Mouse (Mus musculus) hindbrain, embryonic 13.5 days (tissue): ENCODE results near the gene Dlk2. TPM values are rescaled to one million over a fixed set of nuclear protein-coding genes. Genes with fewer than 3 reads are reported as not detected.

ENCODE experiments used
- ATAC-seq: fragments of 200-750 bp; cut with Nextera tagmentation; 2 replicates; pipeline ENCODE4 v1.8.0; 2017; ENCODE audit warnings: moderate TSS enrichment; ENCODE audit not compliant: low FRiP score
- H3K27ac ChIP-seq: fragments of 300-500 bp; sonication (generic); 2 replicates; pipeline ENCODE4 v1.5.1; 2015; ENCODE audit warnings: inconsistent platforms, mild to moderate bottlenecking, moderate library complexity
- H3K27me3 ChIP-seq: fragments of 300-500 bp; sonication (generic); 2 replicates; pipeline ENCODE4 v1.6.1; 2015; ENCODE audit warnings: mild to moderate bottlenecking, inconsistent platforms
- H3K36me3 ChIP-seq: fragments of 300-500 bp; sonication (generic); 2 replicates; pipeline ENCODE4 v1.6.1; 2015; ENCODE audit warnings: mild to moderate bottlenecking, inconsistent platforms
- H3K4me1 ChIP-seq: fragments of 300-500 bp; sonication (generic); replicated peaks from 2 replicates; pipeline ENCODE4 v1.6.1; 2015; ENCODE audit warnings: inconsistent platforms
- H3K4me2 ChIP-seq: fragments of 300-500 bp; sonication (generic); 2 replicates; pipeline ENCODE4 v1.6.1; 2015; ENCODE audit warnings: inconsistent platforms, mild to moderate bottlenecking, moderate library complexity
- H3K4me3 ChIP-seq: fragments of 300-500 bp; sonication (generic); 2 replicates; pipeline ENCODE4 v1.5.1; 2015; ENCODE audit warnings: mild to moderate bottlenecking, inconsistent platforms
- H3K9ac ChIP-seq: fragments of 300-500 bp; sonication (generic); 2 replicates; pipeline ENCODE4 v1.6.1; 2015; ENCODE audit warnings: mild to moderate bottlenecking, inconsistent platforms
- H3K9me3 ChIP-seq: fragments of 300-500 bp; sonication (generic); 2 replicates; pipeline ENCODE4 v1.6.1; 2016; ENCODE audit warnings: inconsistent platforms
- WGBS: fragments of 180-500 bp; shearing (Covaris S2); methylation state at CpG from one replicate; pipeline ENCODE4 v1.1.7; 2015; 5-methylcytosine and 5-hydroxymethylcytosine counted together
- polyA plus RNA-seq: library from polyadenylated mRNA; unstranded; fragments of >200 nt; fragmentation: Nextera tagmentation; extraction: Ambion mirVana; gene quantifications from 2 replicates; pipeline ENCODE4 v1.2.1, GENCODE M21; 2015

Dlk2 gene
- polyA plus RNA-seq, 1 experiment from 2014 or later = 9.5 TPM

GRCm38 (mm10) chr17:46262201-46262694 is 35.0 kb upstream of the Dlk2 start:
- WGBS = 91% methylated on average over 5 of the region's 5 CpGs
- Histone ChIP-seq H3K4me2 (no peak overlapping the region), H3K27me3 (no peaks in the 10 kb centered on the region), H3K4me1 (0 out of 2 replicates have a peak, but pooled peaks cover 3% of the 10 kb centered on the region), H3K9me3 (no peaks in the 10 kb centered on the region), H3K4me3 (no peak overlapping the region), H3K9ac (0 out of 2 replicates have a peak overlapping the region, but pooled peaks have one; percentile 8), H3K27ac (no peak overlapping the region), H3K36me3 (peaks cover 80% of the 10 kb centered on the region)
- ATAC-seq = no peak

GRCm38 (mm10) chr17:46265502-46265901 is 31.7 kb upstream of the Dlk2 start:
- 83% methylated on average over 12 of the region's 12 CpGs for WGBS
- no peak overlapping the region for H3K27ac ChIP-seq
- peaks cover 58% of the 10 kb centered on the region for H3K36me3 ChIP-seq
- no peak overlapping the region for H3K4me3 ChIP-seq
- H3K27me3 ChIP-seq = no peaks in the 10 kb centered on the region
- H3K9me3 ChIP-seq = no peaks in the 10 kb centered on the region
- no peak for ATAC-seq
- H3K4me1 ChIP-seq = 0 out of 2 replicates have a peak, but pooled peaks cover 3% of the 10 kb centered on the region
- no peak overlapping the region for H3K9ac ChIP-seq
- H3K4me2 ChIP-seq = no peak overlapping the region

- Histone ChIP-seq H3K9ac (peak overlapping the region; percentile 39; the same call in 1 of the 2 replicates), H3K36me3 (peaks cover 58% of the 10 kb centered on the region), H3K9me3 (no peaks in the 10 kb centered on the region), H3K4me3 (no peak overlapping the region), H3K27ac (no peak overlapping the region), H3K27me3 (no peaks in the 10 kb centered on the region), H3K4me2 (no peak overlapping the region), H3K4me1 (0 out of 2 replicates have a peak, but pooled peaks cover 3% of the 10 kb centered on the region)
- WGBS = 32% methylated on average over 14 of the region's 14 CpGs
- peak; percentile 50; the same call in 1 of the 2 replicates for ATAC-seq
These were observed 31.2 kb upstream of the Dlk2 start for GRCm38 (mm10) chr17:46265918-46266618.

GRCm38 (mm10) chr17:46266986-46267385 is 30.2 kb upstream of the Dlk2 start:
- Histone ChIP-seq H3K36me3 (peaks cover 56% of the 10 kb centered on the region), H3K4me1 (0 out of 2 replicates have a peak, but pooled peaks cover 3% of the 10 kb centered on the region), H3K4me2 (no peak overlapping the region), H3K27me3 (no peaks in the 10 kb centered on the region), H3K4me3 (no peak overlapping the region), H3K9me3 (no peaks in the 10 kb centered on the region), H3K9ac (peak overlapping the region; percentile 39), H3K27ac (no peak overlapping the region)
- ATAC-seq = no peak
- 61% methylated on average over 6 of the region's 6 CpGs for WGBS

GRCm38 (mm10) chr17:46267511-46267910 is 29.7 kb upstream of the Dlk2 start:
- Histone ChIP-seq H3K9me3 (no peaks in the 10 kb centered on the region), H3K36me3 (peaks cover 51% of the 10 kb centered on the region), H3K4me2 (no peak overlapping the region), H3K9ac (no peak overlapping the region), H3K4me1 (0 out of 2 replicates have a peak, but pooled peaks cover 3% of the 10 kb centered on the region), H3K27ac (no peak overlapping the region), H3K4me3 (no peak overlapping the region), H3K27me3 (no peaks in the 10 kb centered on the region)
- 90% methylated on average over 7 of the region's 7 CpGs for WGBS
- no peak for ATAC-seq

GRCm38 (mm10) chr17:46268026-46268720 is 29.0 kb upstream of the Dlk2 start:
- Histone ChIP-seq H3K27me3 (no peaks in the 10 kb centered on the region), H3K4me3 (no peak overlapping the region), H3K4me2 (no peak overlapping the region), H3K4me1 (0 out of 2 replicates have a peak, but pooled peaks cover 3% of the 10 kb centered on the region), H3K27ac (no peak overlapping the region), H3K36me3 (peaks cover 44% of the 10 kb centered on the region), H3K9me3 (no peaks in the 10 kb centered on the region), H3K9ac (0 out of 2 replicates have a peak overlapping the region, but pooled peaks have one; percentile 2)
- no peak for ATAC-seq
- 73% methylated on average over 10 of the region's 10 CpGs for WGBS

GRCm38 (mm10) chr17:46269771-46270534 is 27.3 kb upstream of the Dlk2 start:
- H3K36me3 ChIP-seq = peaks cover 39% of the 10 kb centered on the region
- H3K27ac ChIP-seq = no peak overlapping the region
- H3K4me2 ChIP-seq = no peak overlapping the region
- H3K9ac ChIP-seq = peak overlapping the region; percentile 39
- 87% methylated on average over 19 of the region's 19 CpGs for WGBS
- no peaks in the 10 kb centered on the region for H3K27me3 ChIP-seq
- H3K9me3 ChIP-seq = no peaks in the 10 kb centered on the region
- 0 out of 2 replicates have a peak, but pooled peaks cover 5% of the 10 kb centered on the region for H3K4me1 ChIP-seq
- no peak overlapping the region for H3K4me3 ChIP-seq
- no peak for ATAC-seq

- 84% methylated on average over 2 of the region's 2 CpGs for WGBS
- Histone ChIP-seq H3K9me3 (no peaks in the 10 kb centered on the region), H3K4me1 (0 out of 2 replicates have a peak, but pooled peaks cover 3% of the 10 kb centered on the region), H3K27ac (no peak overlapping the region), H3K4me3 (no peak overlapping the region), H3K36me3 (peaks cover 36% of the 10 kb centered on the region), H3K27me3 (no peaks in the 10 kb centered on the region), H3K4me2 (no peak overlapping the region), H3K9ac (no peak overlapping the region)
- ATAC-seq = no peak
These were observed 25.2 kb upstream of the Dlk2 start for GRCm38 (mm10) chr17:46272058-46272457.

- H3K27me3 ChIP-seq = no peaks in the 10 kb centered on the region
- 92% methylated on average over 5 of the region's 5 CpGs for WGBS
- H3K4me1 ChIP-seq = 0 out of 2 replicates have a peak, but pooled peaks cover 3% of the 10 kb centered on the region
- no peak for ATAC-seq
- no peak overlapping the region for H3K4me2 ChIP-seq
- no peak overlapping the region for H3K27ac ChIP-seq
- H3K36me3 ChIP-seq = peaks cover 41% of the 10 kb centered on the region
- H3K9me3 ChIP-seq = no peaks in the 10 kb centered on the region
- no peak overlapping the region for H3K9ac ChIP-seq
- H3K4me3 ChIP-seq = no peak overlapping the region
These were observed 24.5 kb upstream of the Dlk2 start for GRCm38 (mm10) chr17:46272675-46273074.

- H3K4me1 ChIP-seq = 0 out of 2 replicates have a peak, but pooled peaks cover 3% of the 10 kb centered on the region
- no peak overlapping the region for H3K4me2 ChIP-seq
- H3K4me3 ChIP-seq = no peak overlapping the region
- 79% methylated on average over 1 of the region's 1 CpGs for WGBS
- no peak overlapping the region for H3K27ac ChIP-seq
- ATAC-seq = no peak
- peaks cover 48% of the 10 kb centered on the region for H3K36me3 ChIP-seq
- no peaks in the 10 kb centered on the region for H3K9me3 ChIP-seq
- H3K27me3 ChIP-seq = no peaks in the 10 kb centered on the region
- H3K9ac ChIP-seq = no peak overlapping the region
These were observed 23.4 kb upstream of the Dlk2 start for GRCm38 (mm10) chr17:46273803-46274236.

- Histone ChIP-seq H3K4me1 (0 out of 2 replicates have a peak, but pooled peaks cover 3% of the 10 kb centered on the region), H3K9ac (0 out of 2 replicates have a peak overlapping the region, but pooled peaks have one; percentile 13), H3K27me3 (no peaks in the 10 kb centered on the region), H3K27ac (no peak overlapping the region), H3K36me3 (peaks cover 53% of the 10 kb centered on the region), H3K9me3 (no peaks in the 10 kb centered on the region), H3K4me2 (no peak overlapping the region), H3K4me3 (no peak overlapping the region)
- WGBS = 71% methylated on average over 6 of the region's 6 CpGs
- no peak for ATAC-seq
These were observed 22.8 kb upstream of the Dlk2 start for GRCm38 (mm10) chr17:46274465-46274864.
